Mouse (Mus musculus) left cerebral cortex, postnatal 14 days (tissue): ENCODE results near the gene Gm13287. TPM values are rescaled to one million over a fixed set of nuclear protein-coding genes. Genes with fewer than 3 reads are reported as not detected.
A peak's percentile ranks its signal among the peaks of the same experiment; 100 is the strongest.
"Not testable (repeated sequence)": the region's sequence is repeated elsewhere in the genome, so short reads cannot be mapped to it uniquely, and the experiment has no call there.

Source experiments
- DNase-seq, 2 experiments: peaks; one replicate each; pipeline ENCODE4 v3.0.0; 2021 to 2022; ENCODE audit warnings: low spot score in 2 of 2, mixed read lengths in 1 of 2
- intact Hi-C: fragments of 180-260 bp; cut with DNase I; formaldehyde crosslinking; loops from one replicate; pipeline ENCODE4 v1.15.1; 2025
- long read RNA-seq, 2 experiments: library from polyadenylated mRNA; stranded (forward); transcript quantifications; one replicate each; pipeline ENCODE4 v2.0.0; 2021
- total RNA-seq, 2 experiments: library from RNA; stranded (reverse); gene quantifications; 2 replicates each; pipeline ENCODE4 v1.2.3; 2021

Gm13287 gene
- not detected for total RNA-seq
- long read RNA-seq, experiment 1: 0 reads
- long read RNA-seq, experiment 2: 0 reads

DNA sequence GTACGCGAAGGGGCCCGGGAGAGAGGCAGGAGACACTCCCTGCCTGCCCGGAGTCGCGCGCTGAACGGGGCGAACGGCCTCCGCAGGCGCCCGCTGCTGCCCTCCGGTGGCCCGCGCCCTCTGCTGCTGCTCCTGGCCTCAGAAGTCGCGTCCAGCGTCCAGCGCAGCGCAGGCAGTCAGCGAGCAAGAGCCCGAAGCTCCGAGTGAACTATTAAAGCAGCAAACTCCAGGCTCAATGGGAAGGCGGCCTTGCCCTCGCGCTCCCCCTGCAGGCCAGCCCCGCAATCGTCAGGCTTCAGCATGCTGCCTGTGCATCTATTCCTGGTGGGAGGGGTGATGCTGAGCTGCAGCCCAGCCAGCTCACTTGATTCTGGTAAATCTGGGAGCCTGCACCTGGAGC, at the start of gene Gm13287:
Gm13287 (plus strand) TSS at position 301 of the 400 bp plus-strand sequence.
- DNase-seq, intact Hi-C loops: not testable (repeated sequence)

DNA sequence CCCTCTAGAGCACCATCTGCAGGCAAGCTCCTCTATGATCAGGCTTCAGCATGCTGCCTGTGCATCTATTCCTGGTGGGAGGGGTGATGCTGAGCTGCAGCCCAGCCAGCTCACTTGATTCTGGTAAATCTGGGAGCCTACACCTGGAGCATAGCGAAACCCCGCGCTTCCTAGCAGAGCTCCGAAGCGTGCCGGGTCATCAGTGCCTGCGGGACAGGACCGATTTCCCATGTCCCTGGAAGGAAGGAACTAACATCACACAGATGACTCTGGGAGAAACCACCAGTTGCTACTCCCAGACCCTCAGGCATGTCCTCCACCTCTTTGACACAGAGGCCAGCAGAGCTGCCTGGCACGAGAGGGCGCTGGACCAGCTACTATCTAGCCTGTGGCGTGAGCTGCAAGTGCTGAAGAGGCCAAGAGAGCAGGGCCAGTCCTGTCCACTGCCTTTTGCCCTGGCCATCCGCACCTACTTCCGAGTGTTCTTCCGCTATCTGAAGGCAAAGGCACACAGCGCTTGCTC, 48.2 kb upstream of the Gm13287 start, which contains the start of gene Gm13271:
Gm13271 (plus strand) TSS at position 51 of the 523 bp plus-strand sequence.
- intact Hi-C loops: not testable (repeated sequence)
- peak; percentile 65 to 66 for DNase-seq

DNA sequence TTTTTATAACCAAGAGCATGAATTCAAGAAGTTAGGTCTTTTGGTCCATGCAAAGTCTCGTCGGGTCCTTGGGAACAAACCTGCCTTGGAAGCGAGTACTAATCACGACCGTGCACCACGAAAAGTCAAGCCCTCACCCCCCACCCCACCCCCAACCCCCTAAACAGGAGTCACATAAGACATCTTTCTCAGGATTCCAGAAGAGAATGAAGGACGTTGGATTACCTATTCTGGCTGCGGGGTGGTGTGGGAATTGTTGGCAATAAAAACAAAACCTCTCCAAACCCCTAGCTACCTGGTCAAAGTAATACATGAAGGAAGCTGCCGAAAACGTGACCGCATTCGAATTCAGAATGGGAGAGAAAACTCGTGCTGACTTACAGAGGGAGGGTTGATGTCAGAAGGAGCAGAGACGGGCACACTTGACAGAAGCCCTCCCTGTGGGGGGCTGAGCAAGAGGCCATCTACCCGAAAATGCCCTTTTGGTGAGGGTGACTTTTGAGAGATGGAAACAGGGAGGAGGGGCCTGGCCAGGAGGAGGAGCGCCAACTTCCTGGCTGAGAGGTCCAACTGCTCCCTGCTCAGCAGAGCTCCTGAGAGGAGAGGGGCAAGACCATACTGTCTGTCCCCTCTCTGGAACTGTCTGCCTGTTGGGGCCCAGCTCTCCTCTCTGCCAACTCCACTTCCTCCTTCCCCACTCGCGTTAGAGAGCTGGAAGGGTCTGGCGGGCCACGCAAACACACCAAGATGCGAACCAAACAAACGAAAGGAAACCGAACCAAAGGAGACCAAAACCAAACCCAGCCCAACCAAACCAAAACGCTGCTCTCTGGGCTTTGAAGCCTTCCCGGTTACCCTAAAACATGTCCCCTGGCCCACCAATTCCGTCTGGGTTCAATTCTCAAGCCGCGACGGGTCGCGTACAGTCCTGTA, 46.2 kb upstream of the Gm13287 start:
- intact Hi-C loops, DNase-seq: not testable (repeated sequence)

DNA sequence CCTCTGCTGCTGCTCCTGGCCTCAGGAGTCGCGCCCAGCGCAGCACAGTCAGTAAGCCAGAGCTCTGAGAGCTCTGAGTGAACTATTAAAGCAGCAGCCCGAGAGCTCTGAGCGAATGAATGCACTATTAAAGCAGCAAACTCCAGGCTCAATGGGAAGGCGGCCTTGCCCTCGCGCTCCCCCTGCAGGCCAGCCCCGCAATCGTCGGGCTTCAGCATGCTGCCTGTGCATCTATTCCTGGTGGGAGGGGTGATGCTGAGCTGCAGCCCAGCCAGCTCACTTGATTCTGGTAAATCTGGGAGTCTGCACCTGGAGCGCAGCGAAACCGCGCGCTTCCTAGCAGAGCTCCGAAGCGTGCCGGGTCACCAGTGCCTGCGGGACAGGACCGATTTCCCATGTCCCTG, 45.4 kb upstream of the Gm13287 start:
- peak; percentile 89 for DNase-seq
- intact Hi-C loops: not testable (repeated sequence)

DNA sequence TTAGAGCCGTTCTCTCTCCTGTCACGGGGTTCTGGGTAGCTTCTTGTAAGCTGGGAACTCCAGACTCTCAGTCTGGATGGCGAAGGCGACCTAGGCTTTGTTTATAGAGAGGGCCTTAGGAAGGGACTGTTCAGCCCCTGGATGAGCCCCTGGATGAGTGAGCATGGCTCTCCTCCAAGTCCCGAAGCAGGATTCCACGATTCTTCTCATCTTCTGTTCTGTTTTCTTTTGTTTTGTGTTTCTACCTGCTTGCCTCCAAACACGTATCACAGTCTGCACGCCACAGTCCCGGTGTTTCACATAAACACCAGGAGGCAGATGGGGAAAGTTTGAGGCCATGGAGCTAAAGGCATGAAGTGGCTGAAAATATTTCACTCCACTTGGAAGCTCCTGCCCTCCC, 44.3 kb upstream of the Gm13287 start:
- not testable (repeated sequence) for DNase-seq

DNA sequence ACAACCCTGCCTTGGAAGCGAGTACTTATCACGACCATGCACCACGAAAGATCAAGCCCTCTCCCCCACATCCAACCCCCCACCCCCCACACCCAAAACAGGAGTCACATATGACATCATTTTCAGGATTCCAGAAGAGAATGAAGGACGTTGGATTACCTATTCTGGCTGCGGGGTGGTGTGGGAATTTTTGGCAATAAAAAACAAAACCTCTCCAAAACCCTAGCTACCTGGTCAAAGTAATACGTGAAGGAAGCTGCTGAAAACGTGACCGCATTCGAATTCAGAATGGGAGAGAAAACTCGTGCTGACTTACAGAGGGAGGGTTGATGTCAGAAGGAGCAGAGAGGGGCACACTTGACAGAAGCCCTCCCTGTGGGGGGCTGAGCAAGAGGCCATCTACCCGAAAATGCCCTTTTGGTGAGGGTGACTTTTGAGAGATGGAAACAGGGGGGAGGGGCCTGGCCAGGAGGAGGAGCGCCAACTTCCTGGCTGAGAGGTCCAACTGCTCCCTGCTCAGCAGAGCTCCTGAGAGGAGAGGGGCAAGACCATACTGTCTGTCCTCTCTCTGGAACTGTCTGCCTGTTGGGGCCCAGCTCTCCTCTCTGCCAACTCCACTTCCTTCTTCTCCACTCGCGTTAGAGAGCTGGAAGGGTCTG, 43.3 kb upstream of the Gm13287 start, which contains the start of gene Gm13283:
Gm13283 (plus strand) TSS at position 510 of the 659 bp plus-strand sequence.
- DNase-seq: peak; percentile 17 to 19
- intact Hi-C loops: not testable (repeated sequence)

More for the DNA sequence above, 44.3 kb upstream of the Gm13287 start:
- intact Hi-C loops: not testable (repeated sequence)

DNA sequence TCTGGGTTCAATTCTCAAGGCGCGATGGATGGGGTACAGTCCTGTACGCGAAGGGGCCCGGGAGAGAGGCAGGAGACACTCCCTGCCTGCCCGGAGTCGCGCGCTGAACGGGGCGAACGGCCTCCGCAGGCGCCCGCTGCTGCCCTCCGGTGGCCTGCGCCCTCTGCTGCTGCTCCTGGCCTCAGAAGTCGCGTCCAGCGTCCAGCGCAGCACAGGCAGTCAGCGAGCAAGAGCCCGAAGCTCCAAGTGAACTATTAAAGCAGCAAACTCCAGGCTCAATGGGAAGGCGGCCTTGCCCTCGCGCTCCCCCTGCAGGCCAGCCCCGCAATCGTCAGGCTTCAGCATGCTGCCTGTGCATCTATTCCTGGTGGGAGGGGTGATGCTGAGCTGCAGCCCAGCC, 42.6 kb upstream of the Gm13287 start:
- DNase-seq: peak; percentile 46 to 59
- intact Hi-C loops: not testable (repeated sequence)

DNA sequence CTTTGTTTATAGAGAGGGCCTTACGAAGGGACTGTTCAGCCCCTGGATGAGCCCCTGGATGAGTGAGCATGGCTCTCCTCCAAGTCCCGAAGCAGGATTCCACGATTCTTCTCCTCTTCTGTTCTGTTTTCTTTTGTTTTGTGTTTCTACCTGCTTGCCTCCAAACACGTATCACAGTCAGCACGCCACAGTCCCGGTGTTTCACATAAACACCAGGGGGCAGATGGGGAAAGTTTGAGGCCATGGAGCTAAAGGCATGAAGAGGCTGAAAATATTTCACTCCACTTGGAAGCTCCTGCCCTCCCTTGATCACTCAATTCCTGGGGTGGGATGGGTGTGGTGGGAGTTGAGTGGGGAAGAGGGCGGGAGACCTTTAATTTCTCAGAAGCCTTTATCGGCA, 41.3 kb upstream of the Gm13287 start:
- intact Hi-C loops: not testable (repeated sequence)

DNA sequence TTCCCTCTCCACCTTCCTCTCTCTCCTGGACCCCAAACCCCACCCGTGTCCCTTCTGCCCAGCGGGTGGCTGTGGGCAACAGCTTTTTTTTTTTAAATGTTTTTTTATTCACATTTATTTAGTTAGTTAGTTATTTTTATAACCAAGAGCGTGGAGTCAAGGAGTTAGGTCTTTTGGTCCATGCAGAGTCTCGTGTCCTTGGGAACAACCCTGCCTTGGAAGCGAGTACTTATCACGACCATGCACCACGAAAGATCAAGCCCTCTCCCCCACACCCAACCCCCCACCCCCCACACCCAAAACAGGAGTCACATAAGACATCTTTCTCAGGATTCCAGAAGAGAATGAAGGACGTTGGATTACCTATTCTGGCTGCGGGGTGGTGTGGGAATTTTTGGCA, 40.7 kb upstream of the Gm13287 start:
- intact Hi-C loops, DNase-seq: not testable (repeated sequence)

More for the DNA sequence above, 41.3 kb upstream of the Gm13287 start:
- peak; percentile 71 to 72 for DNase-seq

DNA sequence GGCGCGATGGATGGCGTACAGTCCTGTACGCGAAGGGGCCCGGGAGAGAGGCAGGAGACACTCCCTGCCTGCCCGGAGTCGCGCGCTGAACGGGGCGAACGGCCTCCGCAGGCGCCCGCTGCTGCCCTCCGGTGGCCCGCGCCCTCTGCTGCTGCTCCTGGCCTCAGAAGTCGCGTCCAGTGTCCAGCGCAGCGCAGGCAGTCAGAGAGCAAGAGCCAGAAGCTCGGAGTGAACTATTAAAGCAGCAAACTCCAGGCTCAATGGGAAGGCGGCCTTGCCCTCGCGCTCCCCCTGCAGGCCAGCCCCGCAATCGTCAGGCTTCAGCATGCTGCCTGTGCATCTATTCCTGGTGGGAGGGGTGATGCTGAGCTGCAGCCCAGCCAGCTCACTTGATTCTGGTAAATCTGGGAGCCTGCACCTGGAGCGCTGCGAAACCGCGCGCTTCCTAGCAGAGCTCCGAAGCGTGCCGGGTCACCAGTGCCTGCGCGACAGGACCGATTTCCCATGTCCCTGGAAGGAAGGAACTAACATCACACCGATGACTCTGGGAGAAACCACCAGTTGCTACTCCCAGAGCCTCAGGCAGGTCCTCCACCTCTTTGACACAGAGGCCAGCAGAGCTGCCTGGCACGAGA, 39.6 kb upstream of the Gm13287 start:
- intact Hi-C loops, DNase-seq: not testable (repeated sequence)

DNA sequence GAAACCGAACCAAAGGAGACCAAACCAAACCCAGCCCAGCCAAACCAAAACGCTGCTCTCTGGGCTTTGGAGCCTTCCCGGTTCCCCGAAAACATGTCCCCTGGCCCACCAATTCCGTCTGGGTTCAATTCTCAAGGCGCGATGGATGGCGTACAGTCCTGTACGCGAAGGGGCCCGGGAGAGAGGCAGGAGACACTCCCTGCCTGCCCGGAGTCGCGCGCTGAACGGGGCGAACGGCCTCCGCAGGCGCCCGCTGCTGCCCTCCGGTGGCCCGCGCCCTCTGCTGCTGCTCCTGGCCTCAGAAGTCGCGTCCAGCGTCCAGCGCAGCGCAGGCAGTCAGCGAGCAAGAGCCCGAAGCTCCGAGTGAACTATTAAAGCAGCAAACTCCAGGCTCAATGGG, 29.5 kb upstream of the Gm13287 start, which contains the start of gene Gm13290:
Gm13290 (plus strand) TSS at position 301 of the 400 bp plus-strand sequence.
- intact Hi-C loops, DNase-seq: not testable (repeated sequence)

DNA sequence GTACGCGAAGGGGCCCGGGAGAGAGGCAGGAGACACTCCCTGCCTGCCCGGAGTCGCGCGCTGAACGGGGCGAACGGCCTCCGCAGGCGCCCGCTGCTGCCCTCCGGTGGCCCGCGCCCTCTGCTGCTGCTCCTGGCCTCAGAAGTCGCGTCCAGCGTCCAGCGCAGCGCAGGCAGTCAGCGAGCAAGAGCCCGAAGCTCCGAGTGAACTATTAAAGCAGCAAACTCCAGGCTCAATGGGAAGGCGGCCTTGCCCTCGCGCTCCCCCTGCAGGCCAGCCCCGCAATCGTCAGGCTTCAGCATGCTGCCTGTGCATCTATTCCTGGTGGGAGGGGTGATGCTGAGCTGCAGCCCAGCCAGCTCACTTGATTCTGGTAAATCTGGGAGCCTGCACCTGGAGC, 26.4 kb upstream of the Gm13287 start, which contains the start of gene Gm13289:
Gm13289 (plus strand) TSS at position 301 of the 400 bp plus-strand sequence.
- DNase-seq, intact Hi-C loops: not testable (repeated sequence)

DNA sequence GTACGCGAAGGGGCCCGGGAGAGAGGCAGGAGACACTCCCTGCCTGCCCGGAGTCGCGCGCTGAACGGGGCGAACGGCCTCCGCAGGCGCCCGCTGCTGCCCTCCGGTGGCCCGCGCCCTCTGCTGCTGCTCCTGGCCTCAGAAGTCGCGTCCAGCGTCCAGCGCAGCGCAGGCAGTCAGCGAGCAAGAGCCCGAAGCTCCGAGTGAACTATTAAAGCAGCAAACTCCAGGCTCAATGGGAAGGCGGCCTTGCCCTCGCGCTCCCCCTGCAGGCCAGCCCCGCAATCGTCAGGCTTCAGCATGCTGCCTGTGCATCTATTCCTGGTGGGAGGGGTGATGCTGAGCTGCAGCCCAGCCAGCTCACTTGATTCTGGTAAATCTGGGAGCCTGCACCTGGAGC, 23.5 kb upstream of the Gm13287 start, which contains the start of gene Gm13272:
Gm13272 (plus strand) TSS at position 301 of the 400 bp plus-strand sequence.
- DNase-seq, intact Hi-C loops: not testable (repeated sequence)

DNA sequence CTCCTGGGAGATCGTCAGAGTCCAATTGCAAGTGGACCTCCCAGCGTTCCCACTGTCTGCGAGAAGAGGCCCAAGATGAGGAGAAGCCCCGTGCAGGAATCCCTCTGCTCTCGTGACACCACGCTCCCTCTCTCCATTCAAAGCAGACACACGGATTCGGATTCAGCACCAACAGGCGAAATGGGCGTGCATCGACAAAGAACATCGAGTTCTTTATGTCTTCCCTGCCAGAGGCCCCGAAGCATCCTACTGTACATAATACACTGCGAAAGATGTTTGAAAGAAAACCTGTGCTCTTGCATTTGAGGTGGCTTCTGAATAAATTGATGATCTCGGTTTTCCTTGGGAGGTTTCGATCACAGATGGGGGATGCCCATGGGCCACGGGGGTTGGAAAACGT, 22.7 kb upstream of the Gm13287 start:
- intact Hi-C loops, DNase-seq: not testable (repeated sequence)

DNA sequence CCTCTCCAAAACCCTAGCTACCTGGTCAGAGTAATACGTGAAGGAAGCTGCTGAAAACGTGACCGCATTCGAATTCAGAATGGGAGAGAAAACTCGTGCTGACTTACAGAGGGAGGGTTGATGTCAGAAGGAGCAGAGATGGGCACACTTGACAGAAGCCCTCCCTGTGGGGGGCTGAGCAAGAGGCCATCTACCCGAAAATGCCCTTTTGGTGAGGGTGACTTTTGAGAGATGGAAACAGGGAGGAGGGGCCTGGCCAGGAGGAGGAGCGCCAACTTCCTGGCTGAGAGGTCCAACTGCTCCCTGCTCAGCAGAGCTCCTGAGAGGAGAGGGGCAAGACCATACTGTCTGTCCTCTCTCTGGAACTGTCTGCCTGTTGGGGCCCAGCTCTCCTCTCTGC, 21.2 kb upstream of the Gm13287 start, which contains the start of gene Ifnz:
Ifnz (plus strand) TSS at position 301 of the 400 bp plus-strand sequence.
- intact Hi-C loops, DNase-seq: not testable (repeated sequence)

DNA sequence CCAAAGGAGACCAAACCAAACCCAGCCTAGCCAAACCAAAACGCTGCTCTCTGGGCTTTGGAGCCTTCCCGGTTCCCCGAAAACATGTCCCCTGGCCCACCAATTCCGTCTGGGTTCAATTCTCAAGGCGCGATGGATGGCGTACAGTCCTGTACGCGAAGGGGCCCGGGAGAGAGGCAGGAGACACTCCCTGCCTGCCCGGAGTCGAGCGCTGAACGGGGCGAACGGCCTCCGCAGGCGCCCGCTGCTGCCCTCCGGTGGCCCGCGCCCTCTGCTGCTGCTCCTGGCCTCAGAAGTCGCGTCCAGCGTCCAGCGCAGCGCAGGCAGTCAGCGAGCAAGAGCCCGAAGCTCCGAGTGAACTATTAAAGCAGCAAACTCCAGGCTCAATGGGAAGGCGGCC, 20.7 kb upstream of the Gm13287 start:
- DNase-seq, intact Hi-C loops: not testable (repeated sequence)

DNA sequence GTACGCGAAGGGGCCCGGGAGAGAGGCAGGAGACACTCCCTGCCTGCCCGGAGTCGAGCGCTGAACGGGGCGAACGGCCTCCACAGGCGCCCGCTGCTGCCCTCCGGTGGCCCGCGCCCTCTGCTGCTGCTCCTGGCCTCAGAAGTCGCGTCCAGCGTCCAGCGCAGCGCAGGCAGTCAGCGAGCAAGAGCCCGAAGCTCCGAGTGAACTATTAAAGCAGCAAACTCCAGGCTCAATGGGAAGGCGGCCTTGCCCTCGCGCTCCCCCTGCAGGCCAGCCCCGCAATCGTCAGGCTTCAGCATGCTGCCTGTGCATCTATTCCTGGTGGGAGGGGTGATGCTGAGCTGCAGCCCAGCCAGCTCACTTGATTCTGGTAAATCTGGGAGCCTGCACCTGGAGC, 17.6 kb upstream of the Gm13287 start, which contains the start of gene Gm13276:
Gm13276 (plus strand) TSS at position 301 of the 400 bp plus-strand sequence.
- DNase-seq, intact Hi-C loops: not testable (repeated sequence)

DNA sequence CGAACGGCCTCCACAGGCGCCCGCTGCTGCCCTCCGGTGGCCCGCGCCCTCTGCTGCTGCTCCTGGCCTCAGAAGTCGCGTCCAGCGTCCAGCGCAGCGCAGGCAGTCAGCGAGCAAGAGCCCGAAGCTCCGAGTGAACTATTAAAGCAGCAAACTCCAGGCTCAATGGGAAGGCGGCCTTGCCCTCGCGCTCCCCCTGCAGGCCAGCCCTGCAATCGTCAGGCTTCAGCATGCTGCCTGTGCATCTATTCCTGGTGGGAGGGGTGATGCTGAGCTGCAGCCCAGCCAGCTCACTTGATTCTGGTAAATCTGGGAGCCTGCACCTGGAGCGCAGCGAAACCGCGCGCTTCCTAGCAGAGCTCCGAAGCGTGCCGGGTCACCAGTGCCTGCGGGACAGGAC, 14.7 kb upstream of the Gm13287 start, which contains the start of gene Gm13277:
Gm13277 (plus strand) TSS at position 231 of the 400 bp plus-strand sequence.
- DNase-seq: peak; percentile 70 to 75

DNA sequence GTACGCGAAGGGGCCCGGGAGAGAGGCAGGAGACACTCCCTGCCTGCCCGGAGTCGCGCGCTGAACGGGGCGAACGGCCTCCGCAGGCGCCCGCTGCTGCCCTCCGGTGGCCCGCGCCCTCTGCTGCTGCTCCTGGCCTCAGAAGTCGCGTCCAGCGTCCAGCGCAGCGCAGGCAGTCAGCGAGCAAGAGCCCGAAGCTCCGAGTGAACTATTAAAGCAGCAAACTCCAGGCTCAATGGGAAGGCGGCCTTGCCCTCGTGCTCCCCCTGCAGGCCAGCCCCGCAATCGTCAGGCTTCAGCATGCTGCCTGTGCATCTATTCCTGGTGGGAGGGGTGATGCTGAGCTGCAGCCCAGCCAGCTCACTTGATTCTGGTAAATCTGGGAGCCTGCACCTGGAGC, 11.8 kb upstream of the Gm13287 start, which contains the start of gene Gm13278:
Gm13278 (plus strand) TSS at position 301 of the 400 bp plus-strand sequence.
- intact Hi-C loops, DNase-seq: not testable (repeated sequence)

More for the DNA sequence above, 14.7 kb upstream of the Gm13287 start, which contains the start of gene Gm13277:
- intact Hi-C loops: not testable (repeated sequence)
